Mouse (Mus musculus): ENCODE results near the gene Dynlrb2.

Dynlrb2 gene

DNA sequence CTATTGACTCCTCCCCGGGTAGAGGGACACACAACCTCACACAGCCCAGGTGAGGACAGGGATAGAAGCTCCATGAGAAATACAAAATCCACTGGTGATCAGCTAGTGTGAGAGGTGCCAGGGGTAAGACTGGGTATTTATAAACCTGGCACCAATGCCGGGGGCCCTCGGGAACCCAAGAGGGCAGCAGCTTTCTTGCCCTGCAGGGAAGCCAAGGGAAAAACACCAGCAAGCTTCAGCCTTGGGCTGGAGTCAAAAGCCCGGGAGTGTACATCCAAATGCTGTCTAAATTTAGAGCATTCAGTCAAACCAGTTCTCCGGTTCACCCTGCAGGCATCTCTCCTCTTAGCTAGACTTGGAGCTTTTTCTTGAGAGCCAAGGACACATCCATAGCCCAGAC lies 38.1 kb downstream of the Dynlrb2 start:
- no peak for DNase-seq

- DNase-seq = no peak
Observed at GRCm38 (mm10) chr8:116543366-116543765, 38.6 kb downstream of the Dynlrb2 start.

DNA sequence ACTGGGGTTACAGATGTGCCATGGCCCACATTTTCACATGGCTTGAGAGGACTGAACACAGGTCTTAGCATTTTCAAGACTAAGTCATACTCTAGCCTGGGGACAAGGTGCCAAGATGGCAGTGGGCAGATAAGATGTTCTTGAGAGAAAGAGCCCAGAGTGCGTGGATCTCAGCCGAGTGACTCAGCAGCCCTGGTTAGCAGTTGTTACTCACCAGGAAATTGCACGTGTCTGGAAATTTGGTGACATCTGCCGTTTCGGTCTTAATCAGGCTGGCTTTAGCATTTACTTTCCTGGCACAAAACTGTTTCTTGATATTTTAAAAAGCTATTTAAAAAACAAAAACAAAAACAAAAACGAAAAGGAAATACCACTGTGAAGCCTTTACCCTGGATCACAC lies 47.5 kb downstream of the Dynlrb2 start:
- DNase-seq = no peak

DNA sequence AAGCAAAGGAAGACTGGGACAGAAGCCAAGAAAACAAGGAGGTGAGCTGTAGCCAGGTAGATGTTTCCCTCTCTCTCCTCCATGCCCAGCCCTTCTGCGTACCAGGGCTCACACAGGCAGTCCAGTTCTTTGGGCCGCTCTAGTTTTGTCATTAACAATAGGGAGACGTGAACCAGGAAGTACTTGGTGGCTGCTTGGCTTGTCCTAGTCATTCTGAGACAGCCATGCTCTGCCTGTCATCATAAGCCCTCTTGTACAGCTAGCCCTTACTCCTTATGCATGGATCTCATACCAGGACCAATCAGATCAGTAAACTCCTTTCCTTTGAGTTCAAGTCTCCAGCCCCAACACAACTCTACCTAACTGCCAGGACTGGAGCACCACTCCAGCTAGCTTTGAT lies 48.0 kb downstream of the Dynlrb2 start:
- DNase-seq = no peak

Data from embryo, embryonic 11 days (tissue).